Mouse (Mus musculus): ENCODE measurements around the gene 4933406M09Rik. TPM values are rescaled to one million over a fixed set of nuclear protein-coding genes. Genes with fewer than 3 reads are reported as not detected.

Gene 4933406M09Rik
- polyA plus RNA-seq, 1 experiment from 2014 or later: not detected

- WGBS: 88% methylated on average over 2 of the region's 2 CpGs
Observed at GRCm38 (mm10) chr1:134353326-134353725, 32.4 kb upstream of the 4933406M09Rik start.

GRCm38 (mm10) chr1:134357461-134357860, 28.3 kb upstream of the 4933406M09Rik start:
- Histone ChIP-seq H3K36me3 (ENCODE audit: control insufficient read depth, insufficient read depth, low read length) (peaks cover 17% of the 10 kb centered on the region), H3K4me3 (ENCODE audit: low read depth, low read length) (no peak overlapping the region), H3K4me1 (replicated peaks; ENCODE audit: control insufficient read depth, insufficient read depth) (no peaks in the 10 kb centered on the region), H3K9me3 (ENCODE audit: control insufficient read depth, low read length) (no peaks in the 10 kb centered on the region), H3K9ac (ENCODE audit: low read length) (no peak overlapping the region), H3K4me2 (replicated peaks; ENCODE audit: low read depth) (no peak overlapping the region), H3K27ac (replicated peaks) (no peak overlapping the region), H3K27me3 (ENCODE audit: control insufficient read depth, insufficient read depth, low read length) (no peaks in the 10 kb centered on the region)
- DNase-seq (ENCODE audit: low spot score): no peak
- TF ChIP-seq CTCF (IDR thresholded peaks at IDR 0.05; ENCODE audit: low read depth) (no peak), EP300 (optimal IDR thresholded peaks at IDR 0.05) (no peak)
- WGBS: 55% methylated on average over 4 of the region's 4 CpGs
- peak; percentile 31; the same call in 1 of the 2 replicates for ATAC-seq (ENCODE audit: low FRiP score, low TSS enrichment)

More at GRCm38 (mm10) chr1:134353326-134353725, 32.4 kb upstream of the 4933406M09Rik start:
- no peak for ATAC-seq (ENCODE audit: low FRiP score, low TSS enrichment)
- no peaks in the 10 kb centered on the region for H3K4me1 ChIP-seq (replicated peaks; ENCODE audit: control insufficient read depth, insufficient read depth)
- H3K9me3 ChIP-seq (ENCODE audit: control insufficient read depth, low read length): no peaks in the 10 kb centered on the region
- no peak overlapping the region for H3K4me3 ChIP-seq (ENCODE audit: low read depth, low read length)
- DNase-seq (ENCODE audit: low spot score): no peak
- H3K4me2 ChIP-seq (replicated peaks; ENCODE audit: low read depth): no peak overlapping the region
- H3K36me3 ChIP-seq (ENCODE audit: control insufficient read depth, insufficient read depth, low read length): peaks cover 24% of the 10 kb centered on the region
- H3K27ac ChIP-seq (replicated peaks): no peak overlapping the region
- no peak overlapping the region for H3K9ac ChIP-seq (ENCODE audit: low read length)
- TF ChIP-seq EP300 (optimal IDR thresholded peaks at IDR 0.05): no peak
- no peaks in the 10 kb centered on the region for H3K27me3 ChIP-seq (ENCODE audit: control insufficient read depth, insufficient read depth, low read length)

GRCm38 (mm10) chr1:134360656-134361055, 25.1 kb upstream of the 4933406M09Rik start:
- TF ChIP-seq EP300 (optimal IDR thresholded peaks at IDR 0.05) (no peak), CTCF (IDR thresholded peaks at IDR 0.05; ENCODE audit: low read depth) (no peak)
- Histone ChIP-seq H3K4me1 (replicated peaks; ENCODE audit: control insufficient read depth, insufficient read depth) (no peaks in the 10 kb centered on the region), H3K9ac (ENCODE audit: low read length) (peak overlapping the region; percentile 96), H3K4me2 (replicated peaks; ENCODE audit: low read depth) (peak overlapping the region; percentile 66), H3K27me3 (ENCODE audit: control insufficient read depth, insufficient read depth, low read length) (no peaks in the 10 kb centered on the region), H3K4me3 (ENCODE audit: low read depth, low read length) (peak overlapping the region; percentile 83), H3K36me3 (ENCODE audit: control insufficient read depth, insufficient read depth, low read length) (peaks cover 7% of the 10 kb centered on the region), H3K27ac (replicated peaks) (peak overlapping the region; percentile 95; the same call in 1 of the 2 replicates), H3K9me3 (ENCODE audit: control insufficient read depth, low read length) (no peaks in the 10 kb centered on the region)
- ATAC-seq (ENCODE audit: low FRiP score, low TSS enrichment): no peak
- DNase-seq (ENCODE audit: low spot score): no peak
- 66% methylated on average over 7 of the region's 7 CpGs for WGBS

- H3K9ac ChIP-seq (ENCODE audit: low read length): peak overlapping the region; percentile 96
- peaks cover under 1% of the 10 kb centered on the region; the same call in 1 of the 2 replicates for H3K36me3 ChIP-seq (ENCODE audit: control insufficient read depth, insufficient read depth, low read length)
- no peaks in the 10 kb centered on the region for H3K9me3 ChIP-seq (ENCODE audit: control insufficient read depth, low read length)
- under 1% methylated on average over 39 of the region's 44 CpGs for WGBS
- no peaks in the 10 kb centered on the region for H3K4me1 ChIP-seq (replicated peaks; ENCODE audit: control insufficient read depth, insufficient read depth)
- no peak for TF ChIP-seq CTCF (IDR thresholded peaks at IDR 0.05; ENCODE audit: low read depth)
- TF ChIP-seq EP300 (optimal IDR thresholded peaks at IDR 0.05): no peak
- peak overlapping the region; percentile 83 for H3K4me3 ChIP-seq (ENCODE audit: low read depth, low read length)
- H3K4me2 ChIP-seq (replicated peaks; ENCODE audit: low read depth): peak overlapping the region; percentile 66
- H3K27ac ChIP-seq (replicated peaks): peak overlapping the region; percentile 95
- ATAC-seq (ENCODE audit: low FRiP score, low TSS enrichment) (peak; percentile 75), DNase-seq (ENCODE audit: low spot score) (peak; percentile 57)
- H3K27me3 ChIP-seq (ENCODE audit: control insufficient read depth, insufficient read depth, low read length): no peaks in the 10 kb centered on the region
Observed at GRCm38 (mm10) chr1:134361195-134361856, 24.4 kb upstream of the 4933406M09Rik start.

GRCm38 (mm10) chr1:134361857-134362212, 23.9 kb upstream of the 4933406M09Rik start, which contains the start of gene Tmem183a:
Gene Tmem183a, minus strand, starts transcription at chr1:134361979.
- Histone ChIP-seq H3K4me3 (ENCODE audit: low read depth, low read length) (peak within 1 kb of the TSS; percentile 83), H3K27me3 (ENCODE audit: control insufficient read depth, insufficient read depth, low read length) (no peaks in the 10 kb centered on the region), H3K27ac (replicated peaks) (peak within 1 kb of the TSS; percentile 95), H3K4me1 (replicated peaks; ENCODE audit: control insufficient read depth, insufficient read depth) (no peaks in the 10 kb centered on the region), H3K4me2 (replicated peaks; ENCODE audit: low read depth) (peak within 1 kb of the TSS; percentile 66), H3K36me3 (ENCODE audit: control insufficient read depth, insufficient read depth, low read length) (no peaks in the 10 kb centered on the region; the same call in 1 of the 2 replicates), H3K9ac (ENCODE audit: low read length) (peak within 1 kb of the TSS; percentile 96), H3K9me3 (ENCODE audit: control insufficient read depth, low read length) (no peaks in the 10 kb centered on the region)
- 0% methylated on average over 38 of the region's 38 CpGs for WGBS
- DNase-seq (ENCODE audit: low spot score): peak; percentile 96
- ATAC-seq (ENCODE audit: low FRiP score, low TSS enrichment): peak; percentile 97
- TF ChIP-seq EP300 (optimal IDR thresholded peaks at IDR 0.05): peak; percentile 97
- TF ChIP-seq CTCF (IDR thresholded peaks at IDR 0.05; ENCODE audit: low read depth): no peak

GRCm38 (mm10) chr1:134363194-134363593, 22.5 kb upstream of the 4933406M09Rik start:
- H3K27me3 ChIP-seq (ENCODE audit: control insufficient read depth, insufficient read depth, low read length): no peaks in the 10 kb centered on the region
- H3K9me3 ChIP-seq (ENCODE audit: control insufficient read depth, low read length): no peaks in the 10 kb centered on the region
- ATAC-seq (ENCODE audit: low FRiP score, low TSS enrichment) (no peak), DNase-seq (ENCODE audit: low spot score) (no peak)
- H3K4me2 ChIP-seq (replicated peaks; ENCODE audit: low read depth): no peak overlapping the region
- 83% methylated on average over 4 of the region's 4 CpGs for WGBS
- no peak overlapping the region for H3K27ac ChIP-seq (replicated peaks)
- TF ChIP-seq EP300 (optimal IDR thresholded peaks at IDR 0.05) (no peak), CTCF (IDR thresholded peaks at IDR 0.05; ENCODE audit: low read depth) (no peak)
- H3K4me3 ChIP-seq (ENCODE audit: low read depth, low read length): no peak overlapping the region
- H3K9ac ChIP-seq (ENCODE audit: low read length): no peak overlapping the region
- H3K4me1 ChIP-seq (replicated peaks; ENCODE audit: control insufficient read depth, insufficient read depth): no peaks in the 10 kb centered on the region
- H3K36me3 ChIP-seq (ENCODE audit: control insufficient read depth, insufficient read depth, low read length): no peaks in the 10 kb centered on the region; the same call in 1 of the 2 replicates

All from stomach, postnatal 0 days (tissue).